Mouse (Mus musculus): Measurements from ENCODE around the gene 1700067P10Rik.

Gene 1700067P10Rik

GRCm38 (mm10) chr17:48089019-48089418 is at the start of gene 1700067P10Rik:
TSS of gene 1700067P10Rik (plus strand) at chr17:48089319.
- DNase-seq = no peak

- DNase-seq = no peak
Observed at GRCm38 (mm10) chr17:48041351-48042287, 47.5 kb upstream of the 1700067P10Rik start.

- DNase-seq = no peak
Observed at GRCm38 (mm10) chr17:48043154-48043880, 45.8 kb upstream of the 1700067P10Rik start.

- no peak for DNase-seq
Observed at GRCm38 (mm10) chr17:48045631-48046030, 43.5 kb upstream of the 1700067P10Rik start.

GRCm38 (mm10) chr17:48051638-48052337 is 37.3 kb upstream of the 1700067P10Rik start:
- DNase-seq = no peak

- no peak for DNase-seq
Observed at GRCm38 (mm10) chr17:48052338-48053067, 36.6 kb upstream of the 1700067P10Rik start.

GRCm38 (mm10) chr17:48053646-48054045 is 35.5 kb upstream of the 1700067P10Rik start:
- no peak for DNase-seq

GRCm38 (mm10) chr17:48055076-48055816 is 33.9 kb upstream of the 1700067P10Rik start:
- no peak for DNase-seq

GRCm38 (mm10) chr17:48057382-48057781 is 31.7 kb upstream of the 1700067P10Rik start:
- peak; percentile 6 for DNase-seq

GRCm38 (mm10) chr17:48064196-48064843 is 24.8 kb upstream of the 1700067P10Rik start:
- DNase-seq = no peak

- DNase-seq = no peak
Observed at GRCm38 (mm10) chr17:48065081-48065501, 24.0 kb upstream of the 1700067P10Rik start.

GRCm38 (mm10) chr17:48067083-48067614 is 22.0 kb upstream of the 1700067P10Rik start:
- no peak for DNase-seq

- no peak for DNase-seq
Observed at GRCm38 (mm10) chr17:48067729-48068128, 21.4 kb upstream of the 1700067P10Rik start.

GRCm38 (mm10) chr17:48080626-48081025 is 8.5 kb upstream of the 1700067P10Rik start:
- no peak for DNase-seq

GRCm38 (mm10) chr17:48089446-48089845 is 327 bp downstream of the 1700067P10Rik start:
- DNase-seq = no peak

- DNase-seq = no peak
Observed at GRCm38 (mm10) chr17:48090305-48090704, 1.2 kb downstream of the 1700067P10Rik start.

- no peak for DNase-seq
Observed at GRCm38 (mm10) chr17:48093286-48093817, 4.2 kb downstream of the 1700067P10Rik start.

- DNase-seq = no peak
Observed at GRCm38 (mm10) chr17:48094820-48095680, 5.9 kb downstream of the 1700067P10Rik start.

- DNase-seq = no peak
Observed at GRCm38 (mm10) chr17:48095718-48096121, 6.6 kb downstream of the 1700067P10Rik start.
